Mouse (Mus musculus): ENCODE results near the gene Tgfb1. TPM values are rescaled to one million over a fixed set of nuclear protein-coding genes. Genes with fewer than 3 reads are reported as not detected.
"Not testable (repeated sequence)": the region's sequence is repeated elsewhere in the genome, so short reads cannot be mapped to it uniquely, and the experiment has no call there.

Tgfb1 gene
- polyA plus RNA-seq, 1 experiment from 2014 or later = 6.6 TPM

GRCm38 (mm10) chr7:25720760-25721159 is 34.0 kb downstream of the Tgfb1 start:
- Histone ChIP-seq H3K9ac (replicated peaks; ENCODE audit: low read depth) (no peak overlapping the region), H3K27ac (ENCODE audit: low read length) (no peak overlapping the region), H3K9me3 (ENCODE audit: low read length) (no peaks in the 10 kb centered on the region), H3K4me1 (ENCODE audit: insufficient read depth, low read depth, low read length) (no peaks in the 10 kb centered on the region), H3K4me3 (ENCODE audit: low read depth, low read length) (no peak overlapping the region), H3K36me3 (ENCODE audit: insufficient read depth, low read length) (peaks cover 36% of the 10 kb centered on the region; the same call in 1 of the 2 replicates), H3K4me2 (replicated peaks; ENCODE audit: low read depth, low read length) (no peak overlapping the region), H3K27me3 (replicated peaks; ENCODE audit: insufficient read depth, low read length) (no peaks in the 10 kb centered on the region)
- no peak for TF ChIP-seq CTCF (IDR thresholded peaks at IDR 0.05)
- TF ChIP-seq EP300 (IDR thresholded peaks at IDR 0.05) = no peak
- no peak for ATAC-seq
- 81% methylated on average over 5 of the region's 5 CpGs for WGBS
- DNase-seq (ENCODE audit: low spot score) = no peak

DNA sequence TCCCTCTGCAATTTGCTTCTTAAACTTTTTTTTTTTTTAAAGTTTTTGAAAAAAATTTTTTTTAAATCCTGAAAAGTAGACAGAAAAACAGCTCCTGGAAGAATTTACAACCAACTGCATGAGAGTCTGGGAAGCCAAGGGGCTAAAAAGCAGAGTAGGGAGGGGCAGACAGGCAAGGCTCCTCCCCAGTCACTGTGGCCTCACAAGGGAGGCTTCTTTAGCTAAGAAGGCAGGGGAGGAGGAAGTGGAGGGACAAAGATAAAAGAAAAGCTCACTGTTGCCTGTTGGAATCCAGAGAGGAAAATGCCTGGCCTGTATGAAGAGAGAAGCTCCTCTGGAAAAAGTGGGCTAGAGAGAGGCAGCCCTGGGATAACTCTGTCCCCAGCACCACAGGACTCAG is 35.0 kb downstream of the Tgfb1 start:
- ATAC-seq; H3K4me2 ChIP-seq (replicated peaks; ENCODE audit: low read depth, low read length); DNase-seq (ENCODE audit: low spot score); H3K9ac ChIP-seq (replicated peaks; ENCODE audit: low read depth); H3K27me3 ChIP-seq (replicated peaks; ENCODE audit: insufficient read depth, low read length); H3K4me1 ChIP-seq (ENCODE audit: insufficient read depth, low read depth, low read length); H3K9me3 ChIP-seq (ENCODE audit: low read length); H3K4me3 ChIP-seq (ENCODE audit: low read depth, low read length); H3K27ac ChIP-seq (ENCODE audit: low read length): not testable (repeated sequence)
- peaks cover 40% of the 10 kb centered on the region; the same call in 1 of the 2 replicates for H3K36me3 ChIP-seq (ENCODE audit: insufficient read depth, low read length)

DNA sequence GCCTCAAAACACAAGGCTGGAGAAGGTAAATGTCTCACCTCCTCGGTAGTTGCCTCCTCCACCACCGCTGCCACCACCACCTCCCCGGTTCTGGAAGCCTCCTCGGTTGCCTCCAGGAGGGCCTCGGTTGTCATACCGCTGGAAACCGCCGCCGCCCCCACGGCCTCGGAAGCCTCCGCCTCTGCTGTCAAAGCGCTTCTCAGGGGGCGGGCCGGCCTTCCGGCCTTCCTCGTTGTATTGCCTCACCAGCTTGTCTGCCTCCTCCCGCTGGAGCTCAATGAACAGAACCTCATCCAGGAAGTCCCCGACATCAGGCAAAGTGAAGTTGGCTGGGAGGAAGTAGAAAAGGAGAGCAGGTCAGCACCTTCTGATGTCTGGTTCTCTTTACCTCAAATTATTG is 39.1 kb downstream of the Tgfb1 start:
- no peak overlapping the region for H3K9ac ChIP-seq (replicated peaks; ENCODE audit: low read depth)
- TF ChIP-seq CTCF (IDR thresholded peaks at IDR 0.05) (no peak), EP300 (IDR thresholded peaks at IDR 0.05) (no peak)
- ATAC-seq (no peak), DNase-seq (ENCODE audit: low spot score) (no peak)
- no peaks in the 10 kb centered on the region for H3K27me3 ChIP-seq (replicated peaks; ENCODE audit: insufficient read depth, low read length)
- no peak overlapping the region for H3K4me2 ChIP-seq (replicated peaks; ENCODE audit: low read depth, low read length)
- H3K4me3 ChIP-seq (ENCODE audit: low read depth, low read length) = no peak overlapping the region
- H3K36me3 ChIP-seq (ENCODE audit: insufficient read depth, low read length) = peaks cover 68% of the 10 kb centered on the region; the same call in 1 of the 2 replicates
- H3K4me1 ChIP-seq (ENCODE audit: insufficient read depth, low read depth, low read length) = no peaks in the 10 kb centered on the region
- no peak overlapping the region for H3K27ac ChIP-seq (ENCODE audit: low read length)
- no peaks in the 10 kb centered on the region for H3K9me3 ChIP-seq (ENCODE audit: low read length)
- 74% methylated on average over 19 of the region's 19 CpGs for WGBS

DNA sequence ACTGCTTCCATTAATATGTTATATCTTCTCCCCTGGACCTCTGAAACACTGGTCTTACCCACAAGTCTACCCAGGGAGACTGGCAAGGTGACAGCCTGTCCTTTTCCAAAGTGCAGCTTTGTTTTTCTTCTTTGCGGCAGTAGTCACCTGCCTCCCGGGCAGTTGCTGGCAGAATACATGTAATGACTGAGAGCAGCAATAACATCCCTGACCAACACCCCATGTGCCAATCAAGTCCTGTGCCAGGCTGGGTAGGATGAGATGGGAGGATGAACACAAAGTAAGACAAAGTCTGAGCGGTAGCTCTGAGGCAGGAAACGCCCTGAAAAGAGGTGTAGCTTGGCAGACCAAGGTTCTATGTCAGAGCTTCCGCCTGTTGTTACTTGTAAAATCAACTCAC is 41.0 kb downstream of the Tgfb1 start:
- Histone ChIP-seq H3K4me2 (replicated peaks; ENCODE audit: low read depth, low read length) (no peak overlapping the region), H3K9me3 (ENCODE audit: low read length) (no peaks in the 10 kb centered on the region), H3K27me3 (replicated peaks; ENCODE audit: insufficient read depth, low read length) (no peaks in the 10 kb centered on the region), H3K27ac (ENCODE audit: low read length) (no peak overlapping the region), H3K4me1 (ENCODE audit: insufficient read depth, low read depth, low read length) (no peaks in the 10 kb centered on the region), H3K36me3 (ENCODE audit: insufficient read depth, low read length) (peaks cover 73% of the 10 kb centered on the region), H3K9ac (replicated peaks; ENCODE audit: low read depth) (no peak overlapping the region), H3K4me3 (ENCODE audit: low read depth, low read length) (no peak overlapping the region)
- WGBS = 92% methylated on average over 5 of the region's 5 CpGs
- no peak for TF ChIP-seq CTCF (IDR thresholded peaks at IDR 0.05)
- no peak for TF ChIP-seq EP300 (IDR thresholded peaks at IDR 0.05)
- ATAC-seq (no peak), DNase-seq (ENCODE audit: low spot score) (no peak)

GRCm38 (mm10) chr7:25729396-25729795 is 42.6 kb downstream of the Tgfb1 start:
- Histone ChIP-seq H3K9me3 (ENCODE audit: low read length) (no peaks in the 10 kb centered on the region), H3K27me3 (replicated peaks; ENCODE audit: insufficient read depth, low read length) (no peaks in the 10 kb centered on the region), H3K27ac (ENCODE audit: low read length) (no peak overlapping the region), H3K36me3 (ENCODE audit: insufficient read depth, low read length) (peaks cover 73% of the 10 kb centered on the region), H3K4me2 (replicated peaks; ENCODE audit: low read depth, low read length) (no peak overlapping the region), H3K4me3 (ENCODE audit: low read depth, low read length) (no peak overlapping the region), H3K4me1 (ENCODE audit: insufficient read depth, low read depth, low read length) (no peaks in the 10 kb centered on the region), H3K9ac (replicated peaks; ENCODE audit: low read depth) (no peak overlapping the region)
- no peak; the same call in 1 of the 2 replicates for ATAC-seq
- 60% methylated on average over 2 of the region's 2 CpGs for WGBS
- TF ChIP-seq EP300 (IDR thresholded peaks at IDR 0.05) (no peak), CTCF (IDR thresholded peaks at IDR 0.05) (no peak)
- no peak for DNase-seq (ENCODE audit: low spot score)

DNA sequence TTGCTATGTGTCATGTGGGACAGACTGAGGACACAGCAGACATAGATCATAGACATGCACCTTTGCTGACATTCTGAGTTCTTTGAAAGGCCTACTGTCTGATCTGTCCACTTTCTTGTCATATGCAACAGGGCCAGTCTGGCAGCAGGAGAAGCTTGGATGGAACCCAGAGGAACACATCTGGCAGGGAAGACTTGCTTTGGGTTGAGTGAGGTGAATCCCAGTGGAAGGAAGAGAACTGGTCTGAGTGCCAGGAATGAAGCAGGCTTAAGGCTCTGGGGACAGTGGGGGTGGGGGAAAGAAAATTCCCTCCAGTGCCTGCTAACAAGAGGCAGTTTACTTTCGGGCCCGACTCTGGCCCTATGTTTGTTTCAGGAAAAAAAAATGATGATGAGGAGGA is 43.1 kb downstream of the Tgfb1 start:
- ATAC-seq (no peak), DNase-seq (ENCODE audit: low spot score) (no peak)
- WGBS = 86% methylated on average over 2 of the region's 2 CpGs
- Histone ChIP-seq H3K36me3 (ENCODE audit: insufficient read depth, low read length) (peaks cover 70% of the 10 kb centered on the region), H3K4me1 (ENCODE audit: insufficient read depth, low read depth, low read length) (no peaks in the 10 kb centered on the region), H3K27ac (ENCODE audit: low read length) (no peak overlapping the region), H3K4me3 (ENCODE audit: low read depth, low read length) (no peak overlapping the region), H3K27me3 (replicated peaks; ENCODE audit: insufficient read depth, low read length) (no peaks in the 10 kb centered on the region), H3K9ac (replicated peaks; ENCODE audit: low read depth) (no peak overlapping the region), H3K9me3 (ENCODE audit: low read length) (no peaks in the 10 kb centered on the region), H3K4me2 (replicated peaks; ENCODE audit: low read depth, low read length) (no peak overlapping the region)
- TF ChIP-seq EP300 (IDR thresholded peaks at IDR 0.05) (no peak), CTCF (IDR thresholded peaks at IDR 0.05) (no peak)

Data from lung, postnatal 0 days (tissue).